10 mouse cellular contexts compared by ENCODE assay signal in the genomic region with DNA sequence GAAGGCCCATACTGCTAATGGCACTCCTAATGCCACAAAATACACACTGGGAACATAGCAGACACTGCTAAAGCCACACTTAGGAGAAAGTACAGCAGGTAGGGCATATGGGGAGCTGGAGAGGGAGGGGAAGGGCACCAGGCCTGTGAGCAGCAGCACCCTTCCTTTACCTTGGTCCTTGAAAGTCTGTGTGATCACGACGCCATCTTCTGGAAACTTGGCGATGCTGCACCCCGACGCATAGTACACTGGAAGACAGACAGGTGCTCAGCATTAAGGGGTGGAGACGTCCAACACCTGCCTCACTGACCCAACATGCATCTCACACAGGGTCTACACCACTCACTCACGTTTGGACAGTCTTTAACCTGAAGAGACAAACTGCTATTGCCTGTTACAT. TPM values are rescaled to one million over a fixed set of nuclear protein-coding genes. Genes with fewer than 3 reads are reported as not detected.
DNase-seq lines count a peak whose midpoint lies in the region; ATAC-seq and TF ChIP-seq lines count a peak whose summit lies in the region.
"Had no signal": no experiment of that assay in that cellular context is flagged by ENCODE, and none has a peak within 500 bp of the region (broad histone marks: within the 10 kb centered on the region; RNA-seq: fewer than 3 reads in every experiment).

No protein-coding gene starts in this region.

- H3K4me1 ChIP-seq in hindbrain, postnatal 0 days (ENCODE audit: insufficient read depth, low read length), result no peaks in the 10 kb centered on the region
- H3K4me1 ChIP-seq in hindbrain, embryonic 13.5 days (replicated peaks), result peaks cover 16% of the 10 kb centered on the region
- H3K4me1 ChIP-seq in spleen, adult 2 months (ENCODE audit: control insufficient read depth, insufficient read depth, insufficient read length), result no peaks in the 10 kb centered on the region

- H3K36me3 ChIP-seq in hindbrain, postnatal 0 days (ENCODE audit: insufficient read depth, low read length), result peaks cover 78% of the 10 kb centered on the region
- H3K36me3 ChIP-seq in hindbrain, embryonic 13.5 days, result peaks cover 95% of the 10 kb centered on the region
- H3K36me3 ChIP-seq in spleen, adult 2 months (ENCODE audit: control insufficient read depth, insufficient read depth, low read length), result peaks cover 73% of the 10 kb centered on the region

- 74% methylated on average over 7 of the region's 7 CpGs for WGBS in hindbrain, postnatal 0 days
- WGBS in hindbrain, embryonic 13.5 days, result 79% methylated on average over 7 of the region's 7 CpGs
- 93% methylated on average over 7 of the region's 7 CpGs for WGBS in spleen, adult 2 months

- peak; percentile 56 for DNase-seq in hindbrain, postnatal 0 days (ENCODE audit: low spot score)
- no peak for DNase-seq in spleen, adult 2 months (ENCODE audit: low read depth in 1 of 2, low spot score in 2 of 2)
- no peak for DNase-seq in spleen, adult 18-20 months
- peak; percentile 41 for DNase-seq in brain, embryonic 14.5 days (ENCODE audit: low read depth)
- no peak for DNase-seq in spleen, postnatal 4 days (ENCODE audit: low spot score in 2 of 2)
- DNase-seq: thymus, postnatal 36 days had no signal

- no peaks in the 10 kb centered on the region for H3K9me3 ChIP-seq in hindbrain, postnatal 0 days (ENCODE audit: low read length)
- H3K9me3 ChIP-seq in hindbrain, embryonic 13.5 days, result no peaks in the 10 kb centered on the region

- H3K4me2 ChIP-seq in hindbrain, postnatal 0 days (ENCODE audit: low read depth, low read length), result no peak overlapping the region
- no peak overlapping the region for H3K4me2 ChIP-seq in hindbrain, embryonic 13.5 days

- ATAC-seq in hindbrain, postnatal 0 days, result no peak
- no peak for ATAC-seq in hindbrain, embryonic 13.5 days (ENCODE audit: low FRiP score)
- ATAC-seq in frontal cortex, adult (ENCODE audit: low TSS enrichment), result no peak
- ATAC-seq: activated CD4-positive, CD25-positive, alpha-beta regulatory T cell, adult 4 months had no signal

- no peak overlapping the region for H3K9ac ChIP-seq in hindbrain, postnatal 0 days (replicated peaks; ENCODE audit: low read length)
- H3K9ac ChIP-seq in hindbrain, embryonic 13.5 days, result no peak overlapping the region

- H3K27ac ChIP-seq in hindbrain, postnatal 0 days, result no peak overlapping the region
- H3K27ac ChIP-seq in hindbrain, embryonic 13.5 days, result no peak overlapping the region
- no peak overlapping the region for H3K27ac ChIP-seq in spleen, adult 2 months (ENCODE audit: insufficient read depth, low read length)

- no peak overlapping the region for H3K4me3 ChIP-seq in hindbrain, postnatal 0 days (ENCODE audit: low read length)
- H3K4me3 ChIP-seq in hindbrain, embryonic 13.5 days, result no peak overlapping the region
- no peak overlapping the region for H3K4me3 ChIP-seq in spleen, adult 2 months (ENCODE audit: extremely low read depth, insufficient read depth, insufficient read length)

- TF ChIP-seq POLR2A in spleen, adult 2 months (IDR thresholded peaks at IDR 0.05; ENCODE audit: low read depth, low read length), result no peak
- no peak for TF ChIP-seq POLR2A in brain, embryonic 14.5 days (IDR thresholded peaks at IDR 0.05; ENCODE audit: borderline replicate concordance, extremely low read depth, insufficient read depth, insufficient read length, poor library complexity, severe bottlenecking)

- TF ChIP-seq CTCF in hindbrain, postnatal 0 days (IDR thresholded peaks at IDR 0.05; ENCODE audit: low read depth), result peak; percentile 67
- 0 out of 2 replicates have a peak, but pooled peaks have one; percentile 7 for TF ChIP-seq CTCF in spleen, adult 2 months (IDR thresholded peaks at IDR 0.05; ENCODE audit: extremely low read depth, insufficient read depth, insufficient read length, insufficient replicate concordance)
- peak; percentile 59 for TF ChIP-seq CTCF in brain, embryonic 14.5 days (IDR thresholded peaks at IDR 0.05; ENCODE audit: borderline replicate concordance, extremely low read depth, insufficient read depth, insufficient read length)

- no peaks in the 10 kb centered on the region for H3K27me3 ChIP-seq in hindbrain, postnatal 0 days (ENCODE audit: insufficient read depth, low read length)
- no peaks in the 10 kb centered on the region for H3K27me3 ChIP-seq in hindbrain, embryonic 13.5 days
- H3K27me3 ChIP-seq in spleen, adult 2 months (ENCODE audit: control insufficient read depth, insufficient read depth, low read length), result no peaks in the 10 kb centered on the region

RNA-seq across cellular contexts. Expression of a gene that starts 18.6 kb away (rescaled TPM):
- not detected in 2 replicates for total RNA-seq in hindbrain, postnatal 0 days (2014; rRNA removed)
- polyA plus RNA-seq in hindbrain, postnatal 0 days (2015; fragmentation: Nextera tagmentation; extraction: Ambion mirVana), result 0.10 TPM in 1 of 2 replicates, not detected in the other
- not detected in 2 replicates for polyA plus RNA-seq in hindbrain, embryonic 13.5 days (2015; fragmentation: Nextera tagmentation; extraction: Ambion mirVana)
- polyA plus RNA-seq in spleen, adult 2 months (2012; rRNA removed), result 0.13 and 0.29 TPM in 2 replicates
- polyA plus RNA-seq in brain, embryonic 14.5 days (2012; rRNA removed), result 0.16 and 0.19 TPM in 2 replicates
- total RNA-seq: heart, postnatal 10 days had no signal
- polyA plus RNA-seq: activated CD4-positive, CD25-positive, alpha-beta regulatory T cell, adult 4 months had no signal

RNA-seq across cellular contexts. Expression of a gene that starts 38.4 kb away (rescaled TPM):
- total RNA-seq in hindbrain, postnatal 0 days (2014; rRNA removed), result 52.9 and 90.6 TPM in 2 replicates
- polyA plus RNA-seq in hindbrain, postnatal 0 days (2015; fragmentation: Nextera tagmentation; extraction: Ambion mirVana), result 42.6 and 44.9 TPM in 2 replicates
- polyA plus RNA-seq in hindbrain, embryonic 13.5 days (2015; fragmentation: Nextera tagmentation; extraction: Ambion mirVana), result 61.3 and 63.2 TPM in 2 replicates
- polyA plus RNA-seq in spleen, adult 2 months (2012; rRNA removed), result 40.5 and 48.5 TPM in 2 replicates
- polyA plus RNA-seq in brain, embryonic 14.5 days (2012; rRNA removed), result 89.9 and 96.7 TPM in 2 replicates

RNA-seq across cellular contexts. Expression of a gene that starts 54.9 kb away (rescaled TPM):
- total RNA-seq in hindbrain, postnatal 0 days (2014; rRNA removed), result 127 and 144 TPM in 2 replicates
- polyA plus RNA-seq in hindbrain, postnatal 0 days (2015; fragmentation: Nextera tagmentation; extraction: Ambion mirVana), result 114 and 126 TPM in 2 replicates
- 138 and 150 TPM in 2 replicates for polyA plus RNA-seq in hindbrain, embryonic 13.5 days (2015; fragmentation: Nextera tagmentation; extraction: Ambion mirVana)
- polyA plus RNA-seq in spleen, adult 2 months (2012; rRNA removed), result 29.9 and 39.7 TPM in 2 replicates
- polyA plus RNA-seq in brain, embryonic 14.5 days (2012; rRNA removed), result 69.1 and 101 TPM in 2 replicates

RNA-seq across cellular contexts. Expression of a gene that starts 54.9 kb away (rescaled TPM):
- total RNA-seq in hindbrain, postnatal 0 days (2014; rRNA removed), result 0.04 TPM in 1 of 2 replicates, not detected in the other
- polyA plus RNA-seq in hindbrain, postnatal 0 days (2015; fragmentation: Nextera tagmentation; extraction: Ambion mirVana), result 0.42 and 0.48 TPM in 2 replicates
- 0.29 and 0.31 TPM in 2 replicates for polyA plus RNA-seq in hindbrain, embryonic 13.5 days (2015; fragmentation: Nextera tagmentation; extraction: Ambion mirVana)
- polyA plus RNA-seq in spleen, adult 2 months (2012; rRNA removed), result not detected in 2 replicates
- 0.40 and 0.44 TPM in 2 replicates for polyA plus RNA-seq in brain, embryonic 14.5 days (2012; rRNA removed)
- total RNA-seq: heart, postnatal 10 days had no signal
- polyA plus RNA-seq: activated CD4-positive, CD25-positive, alpha-beta regulatory T cell, adult 4 months had no signal

Comparison
In these comparisons a context has a peak if more than half of its experiments do, and no peak if none do; other contexts are left out.
1. DNase-seq: peak in hindbrain, postnatal 0 days (single experiment) and brain, embryonic 14.5 days (single experiment); none in spleen, adult 2 months (0 of 2), spleen, adult 18-20 months (0 of 2) and spleen, postnatal 4 days (0 of 2).
2. CTCF ChIP-seq: peak in every context shown above with its lines; median percentile 67 in hindbrain, postnatal 0 days; 59 in brain, embryonic 14.5 days; 7 in spleen, adult 2 months.